Mouse (Mus musculus) ES-Bruce4 (cell line): ENCODE measurements around the gene Platr17. TPM values are rescaled to one million over a fixed set of nuclear protein-coding genes. Genes with fewer than 3 reads are reported as not detected.

ENCODE experiments used
- H3K27ac ChIP-seq: 2 replicates; pipeline ENCODE4 v1.5.1; 2012; ENCODE audit warnings: low read length, inconsistent platforms; ENCODE audit not compliant: insufficient read depth
- H3K27me3 ChIP-seq: 2 replicates; pipeline ENCODE4 v1.6.1; 2012; ENCODE audit warnings: mild to moderate bottlenecking, low read length, inconsistent platforms; ENCODE audit not compliant: control insufficient read depth, poor library complexity, insufficient read depth, severe bottlenecking
- H3K36me3 ChIP-seq: 2 replicates; pipeline ENCODE4 v1.6.1; 2012; ENCODE audit warnings: inconsistent platforms, mild to moderate bottlenecking, low read length, moderate library complexity; ENCODE audit not compliant: control insufficient read depth, poor library complexity, insufficient read depth, severe bottlenecking
- H3K4me1 ChIP-seq: one replicate; pipeline ENCODE4 v1.8.1; 2011; ENCODE audit warnings: low read length; ENCODE audit not compliant: control insufficient read depth, insufficient read depth
- H3K4me3 ChIP-seq: 2 replicates; pipeline ENCODE4 v1.5.1; 2011; ENCODE audit warnings: low read depth, mild to moderate bottlenecking, low read length
- H3K9ac ChIP-seq: 2 replicates; pipeline ENCODE4 v1.6.1; 2012; ENCODE audit warnings: low read depth, mild to moderate bottlenecking, inconsistent platforms; ENCODE audit not compliant: poor library complexity, severe bottlenecking
- H3K9me3 ChIP-seq: replicated peaks from 2 replicates; pipeline ENCODE4 v1.6.1; 2012; ENCODE audit warnings: mild to moderate bottlenecking, low read length, inconsistent platforms; ENCODE audit not compliant: control insufficient read depth, poor library complexity, insufficient read depth, severe bottlenecking
- CTCF ChIP-seq: IDR thresholded peaks from one replicate; pipeline ENCODE4 v1.8.1; 2011; ENCODE audit warnings: low read depth, low read length
- EP300 ChIP-seq: IDR thresholded peaks from 2 replicates; pipeline ENCODE4 v1.6.1; 2011; ENCODE audit warnings: low read depth, low read length; ENCODE audit not compliant: insufficient read depth
- POLR2A ChIP-seq: IDR thresholded peaks from one replicate; pipeline ENCODE4 v1.8.1; 2011; ENCODE audit warnings: low read length; ENCODE audit not compliant: insufficient read depth
- polyA plus RNA-seq: library from polyadenylated mRNA; stranded (reverse); fragments of >200 nt; gene quantifications from 2 replicates; pipeline ENCODE4 v1.2.4, GENCODE M21; 2011; ENCODE audit warnings: low read depth; ENCODE audit not compliant: missing spikeins, insufficient read depth, insufficient read length

The Platr17 gene
- polyA plus RNA-seq, 1 experiment = 16.7 TPM

DNA sequence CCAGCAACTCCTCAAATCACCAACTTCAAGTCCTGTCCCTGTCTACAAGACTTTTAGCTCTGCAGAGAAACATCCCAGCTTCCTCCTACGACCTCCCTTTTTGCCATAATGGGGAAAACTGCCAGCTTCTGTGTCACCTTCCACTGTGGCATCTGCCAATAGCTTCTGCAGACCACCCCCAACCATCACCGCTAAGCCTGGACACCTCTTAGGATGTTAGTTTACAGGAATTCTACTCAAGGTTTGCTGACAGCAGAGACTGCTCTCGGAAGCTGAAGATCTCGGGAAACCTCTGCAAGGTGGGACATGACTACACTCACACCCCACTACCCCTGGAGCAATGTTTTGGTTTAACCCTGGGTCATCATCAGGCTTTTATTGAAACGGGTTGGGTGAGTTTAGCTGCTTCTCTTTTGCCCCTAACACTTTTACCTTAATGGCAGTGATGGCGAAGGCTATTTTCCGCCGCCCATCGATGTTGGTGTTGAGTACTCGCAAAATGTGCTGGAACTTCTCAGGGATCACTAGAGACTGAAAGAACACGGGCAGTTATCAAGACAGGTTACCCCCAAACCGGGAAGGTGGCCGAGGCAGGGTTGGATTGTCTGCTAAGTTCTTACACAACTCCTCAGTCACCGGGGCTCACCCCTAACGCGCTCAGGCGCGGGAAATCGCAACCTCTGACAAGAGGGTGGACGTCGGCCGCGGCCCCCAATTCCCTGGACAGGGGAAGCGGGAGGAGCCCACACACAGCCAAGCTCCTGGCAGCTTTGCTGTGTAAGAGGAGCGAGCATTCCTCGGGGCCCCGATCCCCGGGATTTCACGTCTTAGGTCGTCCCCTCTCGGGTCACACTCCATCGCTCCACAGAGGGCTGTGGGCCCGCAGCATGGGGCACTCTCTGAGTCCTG is 50.0 kb downstream of the Platr17 start:
- Histone ChIP-seq H3K27ac (peak overlapping the region; percentile 56), H3K9ac (peak overlapping the region; percentile 88), H3K4me1 (no peaks in the 10 kb centered on the region), H3K36me3 (peaks cover 34% of the 10 kb centered on the region), H3K9me3 (no peaks in the 10 kb centered on the region), H3K4me3 (peak overlapping the region; percentile 87), H3K27me3 (no peaks in the 10 kb centered on the region)
- TF ChIP-seq CTCF = no peak
- no peak for TF ChIP-seq EP300
- no peak for TF ChIP-seq POLR2A

DNA sequence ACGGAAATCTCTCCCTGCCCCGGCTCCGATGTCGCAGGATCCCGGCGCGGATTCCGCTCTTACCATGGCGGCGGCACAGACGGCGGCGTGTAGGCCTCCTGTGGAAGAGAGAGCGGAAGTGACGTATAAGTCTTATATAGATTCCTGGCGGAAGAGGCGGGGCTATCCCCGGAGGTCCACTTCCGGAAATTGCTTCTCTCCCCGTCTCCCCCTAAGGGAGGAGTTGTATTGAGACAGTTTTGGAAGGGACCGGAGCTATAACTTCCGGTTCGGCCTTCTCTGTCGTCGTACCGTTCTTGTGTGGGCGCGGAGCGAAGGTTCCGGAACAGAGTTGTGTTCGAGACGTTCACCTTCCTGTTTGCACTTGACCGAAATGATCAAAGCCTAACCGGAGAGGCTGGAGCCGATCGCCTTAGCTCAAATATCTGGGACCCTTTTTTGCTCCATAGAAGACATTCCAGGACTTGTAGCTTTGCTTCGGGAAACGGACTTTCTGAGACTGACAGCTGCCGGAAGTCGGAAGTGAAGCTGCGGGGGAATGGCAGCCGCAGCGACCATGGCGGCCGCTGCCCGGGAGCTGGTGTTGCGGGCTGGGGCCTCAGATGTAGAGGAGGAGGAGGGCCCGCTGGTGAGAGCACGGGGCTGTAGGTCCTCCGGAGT is 50.8 kb downstream of the Platr17 start, which contains the start of the genes Vps52 and Rps18:
TSS of gene Vps52 (plus strand) at position 258 of the 660 bp plus-strand sequence.
TSS of gene Rps18 (minus strand) at position 447 of the 660 bp plus-strand sequence.
- H3K4me3 ChIP-seq = peak within 1 kb of the TSS; percentile 87
- peak within 1 kb of the TSS; percentile 56 for H3K27ac ChIP-seq
- no peaks in the 10 kb centered on the region for H3K9me3 ChIP-seq
- peaks cover 34% of the 10 kb centered on the region for H3K36me3 ChIP-seq
- H3K9ac ChIP-seq = peak within 1 kb of the TSS; percentile 88
- no peaks in the 10 kb centered on the region for H3K27me3 ChIP-seq
- TF ChIP-seq POLR2A (peak; percentile 95), CTCF (no peak), EP300 (no peak)
- no peaks in the 10 kb centered on the region for H3K4me1 ChIP-seq

Other genes with a start within 250 kb of the Platr17 start
- 607 and 610 TPM in 2 replicates for gene Hnrnpm, start 218.3 kb upstream of the Platr17 start, polyA plus RNA-seq
- gene March2, start 186.5 kb upstream of the Platr17 start, polyA plus RNA-seq = 17.1 and 19.1 TPM in 2 replicates
- gene Rab11b, start 144.6 kb upstream of the Platr17 start, polyA plus RNA-seq = 57.9 and 73.6 TPM in 2 replicates
- gene Angptl4, start 123.3 kb upstream of the Platr17 start, polyA plus RNA-seq = 3.6 and 3.9 TPM in 2 replicates
- gene Kank3, start 94.6 kb upstream of the Platr17 start, polyA plus RNA-seq = 40.0 and 44.7 TPM in 2 replicates
- 3,700 and 3,844 TPM in 2 replicates for gene Rps28, start 80.6 kb upstream of the Platr17 start, polyA plus RNA-seq
- gene Ndufa7, start 80.6 kb upstream of the Platr17 start, polyA plus RNA-seq = 406 and 464 TPM in 2 replicates
- gene Cd320, start 62.0 kb upstream of the Platr17 start, polyA plus RNA-seq = 30.6 and 35.7 TPM in 2 replicates
- not detected in 2 replicates for gene Gm7029, start 31.3 kb upstream of the Platr17 start, polyA plus RNA-seq
- 155 and 186 TPM in 2 replicates for gene Kifc1, start 14.5 kb upstream of the Platr17 start, polyA plus RNA-seq
- gene Daxx, start 4.3 kb downstream of the Platr17 start, polyA plus RNA-seq = 40.2 and 42.3 TPM in 2 replicates
- gene Tapbp, start 10.8 kb downstream of the Platr17 start, polyA plus RNA-seq = 81.0 and 97.3 TPM in 2 replicates
- 14.8 and 20.7 TPM in 2 replicates for gene Zbtb22, start 10.8 kb downstream of the Platr17 start, polyA plus RNA-seq
- 34.7 and 37.5 TPM in 2 replicates for gene Rgl2, start 24.4 kb downstream of the Platr17 start, polyA plus RNA-seq
- 146 and 152 TPM in 2 replicates for gene Pfdn6, start 35.2 kb downstream of the Platr17 start, polyA plus RNA-seq
- 25.3 and 30.2 TPM in 2 replicates for gene Wdr46, start 35.5 kb downstream of the Platr17 start, polyA plus RNA-seq
- gene B3galt4, start 46.4 kb downstream of the Platr17 start, polyA plus RNA-seq = 3.6 and 4.2 TPM in 2 replicates
- gene Vps52, start 50.7 kb downstream of the Platr17 start, polyA plus RNA-seq = 18.3 and 19.0 TPM in 2 replicates
- 2,174 TPM in 2 replicates for gene Rps18, start 50.9 kb downstream of the Platr17 start, polyA plus RNA-seq
- 98.4 and 103 TPM in 2 replicates for gene H2-K1, start 95.2 kb downstream of the Platr17 start, polyA plus RNA-seq
- 8.1 and 11.4 TPM in 2 replicates for gene Ring1, start 119.5 kb downstream of the Platr17 start, polyA plus RNA-seq
- 19.0 and 26.1 TPM in 2 replicates for gene H2-Ke6, start 122.9 kb downstream of the Platr17 start, polyA plus RNA-seq
- gene Slc39a7, start 126.5 kb downstream of the Platr17 start, polyA plus RNA-seq = 57.2 and 68.8 TPM in 2 replicates
- 37.7 and 38.2 TPM in 2 replicates for gene Rxrb, start 126.7 kb downstream of the Platr17 start, polyA plus RNA-seq
- 0.82 and 0.85 TPM in 2 replicates for gene Col11a2, start 134.3 kb downstream of the Platr17 start, polyA plus RNA-seq
- 1.4 TPM in 1 of 2 replicates, not detected in the other for gene H2-Oa, start 187.2 kb downstream of the Platr17 start, polyA plus RNA-seq
- 5.9 and 8.3 TPM in 2 replicates for gene H2-DMa, start 214.4 kb downstream of the Platr17 start, polyA plus RNA-seq
- 190 and 199 TPM in 2 replicates for gene Brd2, start 217.5 kb downstream of the Platr17 start, polyA plus RNA-seq
- gene H2-DMb2, start 238.2 kb downstream of the Platr17 start, polyA plus RNA-seq = not detected in 2 replicates
- 0.65 and 1.1 TPM in 2 replicates for gene H2-DMb1, start 247.9 kb downstream of the Platr17 start, polyA plus RNA-seq